Mouse (Mus musculus) limb, embryonic 11.5 days (tissue): ENCODE measurements around the gene Gnb3. TPM values are rescaled to one million over a fixed set of nuclear protein-coding genes. Genes with fewer than 3 reads are reported as not detected.

Source experiments
- ATAC-seq: fragments of 200-750 bp; cut with Nextera tagmentation; 2 replicates; pipeline ENCODE4 v1.8.0; 2017; ENCODE audit warnings: low read depth; ENCODE audit not compliant: insufficient number of reproducible peaks, low FRiP score, low TSS enrichment
- DNase-seq: peaks from one replicate; pipeline ENCODE4 v3.0.0-alpha.2; 2015; ENCODE audit warnings: low spot score
- H3K27ac ChIP-seq: fragments of 300-500 bp; sonication (generic); replicated peaks from 2 replicates; pipeline ENCODE4 v1.5.1; 2014; ENCODE audit warnings: low read depth, mild to moderate bottlenecking, low read length
- H3K27me3 ChIP-seq: fragments of 300-500 bp; sonication (generic); 2 replicates; pipeline ENCODE4 v1.6.1; 2014; ENCODE audit warnings: mild to moderate bottlenecking, low read length, mixed read lengths; ENCODE audit not compliant: control insufficient read depth, insufficient read depth
- H3K36me3 ChIP-seq: fragments of 300-500 bp; sonication (generic); 2 replicates; pipeline ENCODE4 v1.6.1; 2014; ENCODE audit warnings: mild to moderate bottlenecking, low read length, moderate library complexity, mixed read lengths; ENCODE audit not compliant: control insufficient read depth, insufficient read depth
- H3K4me1 ChIP-seq: fragments of 300-500 bp; sonication (generic); 2 replicates; pipeline ENCODE4 v1.6.1; 2014; ENCODE audit warnings: low read length, mixed read lengths; ENCODE audit not compliant: control insufficient read depth, insufficient read depth
- H3K4me2 ChIP-seq: fragments of 300-500 bp; sonication (generic); 2 replicates; pipeline ENCODE4 v1.6.1; 2014; ENCODE audit warnings: low read depth, mild to moderate bottlenecking, moderate library complexity; ENCODE audit not compliant: severe bottlenecking
- H3K4me3 ChIP-seq: fragments of 300-500 bp; sonication (generic); 2 replicates; pipeline ENCODE4 v1.5.1; 2014; ENCODE audit warnings: low read depth, low read length
- H3K9ac ChIP-seq: fragments of 300-500 bp; sonication (generic); 2 replicates; pipeline ENCODE4 v1.6.1; 2014; ENCODE audit warnings: mild to moderate bottlenecking, low read length
- H3K9me3 ChIP-seq: fragments of 300-500 bp; sonication (generic); 2 replicates; pipeline ENCODE4 v1.6.1; 2016; ENCODE audit warnings: low read length; ENCODE audit not compliant: control insufficient read depth
- WGBS: fragments of 180-500 bp; shearing (Covaris S2); extraction: QIAGEN DNeasy Blood & Tissue Kit; methylation state at CpG from one replicate; pipeline ENCODE4 v1.1.7; 2014; 5-methylcytosine and 5-hydroxymethylcytosine counted together
- polyA plus RNA-seq: library from polyadenylated mRNA; unstranded; fragments of >200 nt; fragmentation: Nextera tagmentation; extraction: Ambion mirVana; gene quantifications from 2 replicates; pipeline ENCODE4 v1.2.1, GENCODE M21; 2014

Gnb3 gene
- polyA plus RNA-seq, 1 experiment from 2014 or later, result 0.43 TPM

GRCm38 (mm10) chr6:124791911-124792310 is 48.2 kb downstream of the Gnb3 start:
- H3K9ac ChIP-seq, result no peak overlapping the region
- H3K36me3 ChIP-seq, result no peaks in the 10 kb centered on the region
- H3K4me3 ChIP-seq, result no peak overlapping the region
- no peak for DNase-seq
- H3K9me3 ChIP-seq, result no peaks in the 10 kb centered on the region
- no peak overlapping the region for H3K4me2 ChIP-seq
- H3K27ac ChIP-seq, result no peak overlapping the region
- no peaks in the 10 kb centered on the region for H3K4me1 ChIP-seq
- H3K27me3 ChIP-seq, result no peaks in the 10 kb centered on the region
- WGBS, result 89% methylated on average over 3 of the region's 3 CpGs
- no peak for ATAC-seq

GRCm38 (mm10) chr6:124790121-124790520 is 50.0 kb downstream of the Gnb3 start:
- ATAC-seq (no peak), DNase-seq (no peak)
- Histone ChIP-seq H3K27ac (no peak overlapping the region), H3K4me1 (no peaks in the 10 kb centered on the region), H3K4me2 (no peak overlapping the region), H3K36me3 (no peaks in the 10 kb centered on the region), H3K4me3 (no peak overlapping the region), H3K9me3 (no peaks in the 10 kb centered on the region), H3K9ac (no peak overlapping the region), H3K27me3 (no peaks in the 10 kb centered on the region)
- WGBS, result 79% methylated on average over 4 of the region's 4 CpGs

- Histone ChIP-seq H3K4me3 (no peak overlapping the region), H3K27me3 (no peaks in the 10 kb centered on the region), H3K4me1 (no peaks in the 10 kb centered on the region), H3K9ac (no peak overlapping the region), H3K36me3 (no peaks in the 10 kb centered on the region), H3K9me3 (no peaks in the 10 kb centered on the region), H3K4me2 (no peak overlapping the region), H3K27ac (no peak overlapping the region)
- no peak for DNase-seq
- no peak for ATAC-seq
- 83% methylated on average over 4 of the region's 4 CpGs for WGBS
Observed at GRCm38 (mm10) chr6:124789519-124789918, 50.6 kb downstream of the Gnb3 start.

- ATAC-seq (no peak), DNase-seq (no peak)
- WGBS, result 79% methylated on average over 10 of the region's 10 CpGs
Observed at GRCm38 (mm10) chr6:124787722-124788121, 52.4 kb downstream of the Gnb3 start.

GRCm38 (mm10) chr6:124786756-124787420 is 53.2 kb downstream of the Gnb3 start:
- H3K4me2 ChIP-seq, result no peak overlapping the region
- H3K9me3 ChIP-seq, result no peaks in the 10 kb centered on the region
- ATAC-seq (no peak), DNase-seq (no peak)
- WGBS, result 56% methylated on average over 8 of the region's 8 CpGs
- H3K36me3 ChIP-seq, result no peaks in the 10 kb centered on the region
- no peak overlapping the region for H3K27ac ChIP-seq
- H3K27me3 ChIP-seq, result no peaks in the 10 kb centered on the region
- H3K9ac ChIP-seq, result no peak overlapping the region
- no peak overlapping the region for H3K4me3 ChIP-seq
- H3K4me1 ChIP-seq, result no peaks in the 10 kb centered on the region

More at GRCm38 (mm10) chr6:124787722-124788121, 52.4 kb downstream of the Gnb3 start:
- Histone ChIP-seq H3K9me3 (no peaks in the 10 kb centered on the region), H3K27me3 (no peaks in the 10 kb centered on the region), H3K27ac (no peak overlapping the region), H3K4me1 (no peaks in the 10 kb centered on the region), H3K4me2 (no peak overlapping the region), H3K9ac (no peak overlapping the region), H3K4me3 (no peak overlapping the region), H3K36me3 (no peaks in the 10 kb centered on the region)

Other genes starting within 250 kb of the Gnb3 start
- not detected in 2 replicates for gene C1s2, start 204.2 kb downstream of the Gnb3 start, polyA plus RNA-seq
- 44.1 and 46.1 TPM in 2 replicates for gene Lpcat3, start 177.2 kb downstream of the Gnb3 start, polyA plus RNA-seq
- gene Emg1, start 128.1 kb downstream of the Gnb3 start, polyA plus RNA-seq, result 244 and 253 TPM in 2 replicates
- gene Phb2, start 127.9 kb downstream of the Gnb3 start, polyA plus RNA-seq, result 424 and 427 TPM in 2 replicates
- gene Ptpn6, start 101.6 kb downstream of the Gnb3 start, polyA plus RNA-seq, result 7.8 and 8.7 TPM in 2 replicates
- gene Grcc10, start 98.9 kb downstream of the Gnb3 start, polyA plus RNA-seq, result 491 and 549 TPM in 2 replicates
- gene Gm45234, start 84.3 kb downstream of the Gnb3 start, polyA plus RNA-seq, result 0.13 TPM in 1 of 2 replicates, not detected in the other
- 13.1 and 14.0 TPM in 2 replicates for gene Atn1, start 83.8 kb downstream of the Gnb3 start, polyA plus RNA-seq
- gene Eno2, start 70.6 kb downstream of the Gnb3 start, polyA plus RNA-seq, result 1.8 and 3.0 TPM in 2 replicates
- 0.91 and 1.0 TPM in 2 replicates for gene Lrrc23, start 60.5 kb downstream of the Gnb3 start, polyA plus RNA-seq
- 5.3 and 5.5 TPM in 2 replicates for gene Spsb2, start 31.6 kb downstream of the Gnb3 start, polyA plus RNA-seq
- 724 and 825 TPM in 2 replicates for gene Tpi1, start 26.0 kb downstream of the Gnb3 start, polyA plus RNA-seq
- 152 and 153 TPM in 2 replicates for gene Usp5, start 10.8 kb downstream of the Gnb3 start, polyA plus RNA-seq
- 243 and 249 TPM in 2 replicates for gene Cdca3, start 10.7 kb downstream of the Gnb3 start, polyA plus RNA-seq
- 23.1 and 25.4 TPM in 2 replicates for gene P3h3, start 17.5 kb upstream of the Gnb3 start, polyA plus RNA-seq
- 0.92 and 0.98 TPM in 2 replicates for gene Gpr162, start 23.7 kb upstream of the Gnb3 start, polyA plus RNA-seq
- gene Cd4, start 47.9 kb upstream of the Gnb3 start, polyA plus RNA-seq, result 0.06 TPM in 1 of 2 replicates, not detected in the other
- 0.88 and 1.4 TPM in 2 replicates for gene Lag3, start 71.4 kb upstream of the Gnb3 start, polyA plus RNA-seq
- gene Ptms, start 79.8 kb upstream of the Gnb3 start, polyA plus RNA-seq, result 221 and 223 TPM in 2 replicates
- 406 and 414 TPM in 2 replicates for gene Mlf2, start 91.1 kb upstream of the Gnb3 start, polyA plus RNA-seq
- 126 and 129 TPM in 2 replicates for gene Cops7a, start 125.3 kb upstream of the Gnb3 start, polyA plus RNA-seq
- gene Pianp, start 156.4 kb upstream of the Gnb3 start, polyA plus RNA-seq, result 2.2 and 2.4 TPM in 2 replicates
- 11.0 and 12.9 TPM in 2 replicates for gene Zfp384, start 168.9 kb upstream of the Gnb3 start, polyA plus RNA-seq
- gene Ing4, start 199.5 kb upstream of the Gnb3 start, polyA plus RNA-seq, result 128 and 134 TPM in 2 replicates
- gene Acrbp, start 209.4 kb upstream of the Gnb3 start, polyA plus RNA-seq, result 13.3 and 16.1 TPM in 2 replicates
- 0.32 TPM in 1 of 2 replicates, not detected in the other for gene Lpar5, start 227.6 kb upstream of the Gnb3 start, polyA plus RNA-seq